Mouse (Mus musculus): ENCODE results near the gene Rpp30. TPM values are rescaled to one million over a fixed set of nuclear protein-coding genes. Genes with fewer than 3 reads are reported as not detected.

Gene Rpp30
- polyA plus RNA-seq, 1 experiment from 2014 or later: 59.5 TPM

DNA sequence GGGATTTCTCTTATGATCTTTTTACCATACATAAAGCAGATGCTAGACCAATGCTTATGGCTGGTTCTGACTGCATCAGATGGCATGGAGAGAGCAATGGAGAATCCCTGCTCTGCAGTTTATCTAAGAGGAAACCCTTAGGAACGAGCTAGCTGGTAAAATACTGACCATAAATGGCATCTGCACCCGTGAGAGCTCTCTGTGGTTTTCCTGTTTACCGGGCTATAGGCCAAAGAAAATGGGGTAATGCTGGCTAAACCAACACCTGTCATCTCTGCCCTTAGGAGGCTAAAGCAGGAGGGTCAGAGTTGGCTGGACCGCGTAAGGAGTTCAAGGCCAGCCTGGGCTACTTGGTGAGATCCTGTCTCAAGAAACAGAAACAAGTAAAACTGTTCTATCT is 20.4 kb downstream of the Rpp30 start:
- 81% methylated on average over 5 of the region's 5 CpGs for WGBS
- no peaks in the 10 kb centered on the region for H3K27me3 ChIP-seq
- H3K4me2 ChIP-seq (replicated peaks): no peak overlapping the region
- no peak overlapping the region for H3K4me3 ChIP-seq (replicated peaks)
- no peaks in the 10 kb centered on the region for H3K9me3 ChIP-seq (replicated peaks)
- no peak overlapping the region for H3K9ac ChIP-seq
- no peak for ATAC-seq (ENCODE audit: insufficient number of reproducible peaks, low FRiP score, low TSS enrichment, low read depth)
- no peaks in the 10 kb centered on the region for H3K4me1 ChIP-seq
- H3K36me3 ChIP-seq: peaks cover 33% of the 10 kb centered on the region
- no peak overlapping the region for H3K27ac ChIP-seq (replicated peaks)

GRCm38 (mm10) chr19:36109318-36109944 is 25.9 kb downstream of the Rpp30 start:
- no peak overlapping the region for H3K4me2 ChIP-seq (replicated peaks)
- WGBS: 88% methylated on average over 26 of the region's 26 CpGs

DNA sequence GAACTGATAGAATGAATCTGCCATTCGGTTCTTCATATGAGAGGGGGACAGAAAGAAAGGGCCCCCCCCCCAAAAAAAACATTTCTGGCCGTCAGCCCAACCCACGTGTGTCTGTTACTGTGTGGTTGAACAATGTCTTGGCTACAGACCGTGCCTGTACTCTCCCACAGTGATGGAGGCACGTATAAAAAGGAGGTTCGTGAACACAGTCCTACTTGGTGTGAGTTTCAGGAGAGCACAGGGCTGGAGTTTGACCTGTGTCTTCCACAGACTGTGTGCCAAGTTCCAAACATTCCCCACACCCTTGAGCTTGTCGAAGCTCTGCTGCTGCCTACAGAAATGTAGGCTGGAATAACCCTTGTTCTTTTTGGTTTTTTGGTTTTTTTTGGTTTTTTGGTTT is 26.9 kb downstream of the Rpp30 start:
- Histone ChIP-seq H3K4me3 (replicated peaks) (no peak overlapping the region), H3K27me3 (no peaks in the 10 kb centered on the region), H3K36me3 (no peaks in the 10 kb centered on the region), H3K9me3 (replicated peaks) (no peaks in the 10 kb centered on the region), H3K27ac (replicated peaks) (no peak overlapping the region), H3K9ac (no peak overlapping the region), H3K4me2 (replicated peaks) (no peak overlapping the region), H3K4me1 (0 out of 2 replicates have a peak, but pooled peaks cover 2% of the 10 kb centered on the region)
- WGBS: 48% methylated on average over 7 of the region's 7 CpGs
- no peak for ATAC-seq (ENCODE audit: insufficient number of reproducible peaks, low FRiP score, low TSS enrichment, low read depth)

More at GRCm38 (mm10) chr19:36109318-36109944, 25.9 kb downstream of the Rpp30 start:
- no peak overlapping the region for H3K9ac ChIP-seq
- no peak overlapping the region for H3K4me3 ChIP-seq (replicated peaks)
- H3K36me3 ChIP-seq: no peaks in the 10 kb centered on the region
- no peak overlapping the region for H3K27ac ChIP-seq (replicated peaks)
- no peak for ATAC-seq (ENCODE audit: insufficient number of reproducible peaks, low FRiP score, low TSS enrichment, low read depth)
- H3K9me3 ChIP-seq (replicated peaks): no peaks in the 10 kb centered on the region
- H3K27me3 ChIP-seq: no peaks in the 10 kb centered on the region
- 0 out of 2 replicates have a peak, but pooled peaks cover 2% of the 10 kb centered on the region for H3K4me1 ChIP-seq

- Histone ChIP-seq H3K4me1 (0 out of 2 replicates have a peak, but pooled peaks cover 2% of the 10 kb centered on the region), H3K4me2 (replicated peaks) (no peak overlapping the region), H3K27ac (replicated peaks) (no peak overlapping the region), H3K36me3 (no peaks in the 10 kb centered on the region), H3K9ac (no peak overlapping the region), H3K4me3 (replicated peaks) (no peak overlapping the region), H3K9me3 (replicated peaks) (no peaks in the 10 kb centered on the region), H3K27me3 (no peaks in the 10 kb centered on the region)
- ATAC-seq (ENCODE audit: insufficient number of reproducible peaks, low FRiP score, low TSS enrichment, low read depth): no peak
- 36% methylated on average over 7 of the region's 7 CpGs for WGBS
Observed at GRCm38 (mm10) chr19:36111054-36111895, 27.8 kb downstream of the Rpp30 start.

GRCm38 (mm10) chr19:36112007-36112406 is 28.5 kb downstream of the Rpp30 start:
- H3K27me3 ChIP-seq: no peaks in the 10 kb centered on the region
- H3K27ac ChIP-seq (replicated peaks): no peak overlapping the region
- no peaks in the 10 kb centered on the region for H3K9me3 ChIP-seq (replicated peaks)
- H3K4me1 ChIP-seq: 0 out of 2 replicates have a peak, but pooled peaks cover 2% of the 10 kb centered on the region
- H3K4me3 ChIP-seq (replicated peaks): no peak overlapping the region
- no peaks in the 10 kb centered on the region for H3K36me3 ChIP-seq
- WGBS: 58% methylated on average over 17 of the region's 17 CpGs
- no peak overlapping the region for H3K9ac ChIP-seq
- ATAC-seq (ENCODE audit: insufficient number of reproducible peaks, low FRiP score, low TSS enrichment, low read depth): no peak
- H3K4me2 ChIP-seq (replicated peaks): no peak overlapping the region

GRCm38 (mm10) chr19:36116185-36116584 is 32.7 kb downstream of the Rpp30 start:
- 77% methylated on average over 4 of the region's 4 CpGs for WGBS
- Histone ChIP-seq H3K36me3 (no peaks in the 10 kb centered on the region), H3K9ac (no peak overlapping the region), H3K4me3 (replicated peaks) (no peak overlapping the region), H3K27ac (replicated peaks) (no peak overlapping the region), H3K4me2 (replicated peaks) (no peak overlapping the region), H3K9me3 (replicated peaks) (no peaks in the 10 kb centered on the region), H3K27me3 (no peaks in the 10 kb centered on the region), H3K4me1 (no peaks in the 10 kb centered on the region)
- no peak for ATAC-seq (ENCODE audit: insufficient number of reproducible peaks, low FRiP score, low TSS enrichment, low read depth)

DNA sequence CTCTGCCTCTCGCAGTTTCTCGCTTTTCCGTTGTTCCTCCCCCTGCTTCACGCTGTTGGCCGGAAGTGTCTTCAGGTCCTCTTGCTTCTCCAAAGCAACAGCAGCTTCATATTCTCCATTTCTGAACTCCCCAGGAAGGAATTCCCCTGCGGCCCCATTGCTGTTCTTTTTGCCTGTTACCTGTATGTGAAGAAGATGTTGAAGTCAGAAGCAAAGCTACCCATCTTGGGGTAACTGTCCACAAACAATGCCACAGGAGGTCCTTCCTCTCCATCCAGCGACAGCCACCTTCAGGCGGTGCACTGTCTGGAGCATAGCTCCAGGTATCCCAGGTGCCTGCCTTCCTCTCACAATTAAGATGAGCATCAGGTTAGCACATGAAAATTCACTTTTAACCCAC is 35.7 kb downstream of the Rpp30 start:
- Histone ChIP-seq H3K27me3 (no peaks in the 10 kb centered on the region), H3K4me2 (replicated peaks) (no peak overlapping the region), H3K9me3 (replicated peaks) (no peaks in the 10 kb centered on the region), H3K4me1 (no peaks in the 10 kb centered on the region), H3K27ac (replicated peaks) (no peak overlapping the region), H3K36me3 (no peaks in the 10 kb centered on the region), H3K4me3 (replicated peaks) (no peak overlapping the region), H3K9ac (no peak overlapping the region)
- ATAC-seq (ENCODE audit: insufficient number of reproducible peaks, low FRiP score, low TSS enrichment, low read depth): no peak
- 86% methylated on average over 8 of the region's 8 CpGs for WGBS

- Histone ChIP-seq H3K27ac (replicated peaks) (no peak within 1 kb of the TSS), H3K4me1 (no peaks in the 10 kb centered on the region), H3K36me3 (no peaks in the 10 kb centered on the region), H3K9me3 (replicated peaks) (no peaks in the 10 kb centered on the region), H3K4me2 (replicated peaks) (no peak within 1 kb of the TSS), H3K9ac (no peak within 1 kb of the TSS), H3K27me3 (no peaks in the 10 kb centered on the region), H3K4me3 (replicated peaks) (no peak within 1 kb of the TSS)
- WGBS: 72% methylated on average over 14 of the region's 14 CpGs
- ATAC-seq (ENCODE audit: insufficient number of reproducible peaks, low FRiP score, low TSS enrichment, low read depth): peak; percentile 67
Observed at GRCm38 (mm10) chr19:36119783-36120471, 36.4 kb downstream of the Rpp30 start, which contains the start of gene Ankrd1. Ankrd1 (minus strand) TSS chr19:36120099.

DNA sequence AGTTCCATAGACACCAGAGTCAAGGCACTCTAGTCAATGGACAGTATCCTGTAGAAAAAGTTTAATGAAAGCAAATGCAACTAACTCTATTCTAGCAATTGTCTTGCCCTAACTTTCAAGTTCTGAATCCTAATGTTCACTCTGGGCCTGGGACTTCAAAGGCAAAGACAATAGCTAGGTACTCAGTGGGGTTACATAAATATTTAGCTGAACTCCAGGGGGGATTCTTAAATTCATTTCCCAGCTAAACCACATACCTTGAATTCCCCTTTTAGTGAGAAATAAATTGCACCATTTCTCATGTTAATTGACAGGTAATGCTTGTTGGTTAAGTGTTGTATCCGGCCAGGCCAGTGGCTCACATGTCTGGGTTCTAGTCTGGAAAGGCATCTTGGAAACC is 40.7 kb downstream of the Rpp30 start:
- WGBS: 57% methylated on average over 1 of the region's 1 CpGs

GRCm38 (mm10) chr19:36128440-36128839 is 44.9 kb downstream of the Rpp30 start:
- no peak overlapping the region for H3K4me3 ChIP-seq (replicated peaks)
- 92% methylated on average over 3 of the region's 3 CpGs for WGBS
- no peaks in the 10 kb centered on the region for H3K27me3 ChIP-seq
- ATAC-seq (ENCODE audit: insufficient number of reproducible peaks, low FRiP score, low TSS enrichment, low read depth): no peak
- 0 out of 2 replicates have a peak, but pooled peaks cover 4% of the 10 kb centered on the region for H3K4me1 ChIP-seq
- no peak overlapping the region for H3K9ac ChIP-seq
- H3K36me3 ChIP-seq: no peaks in the 10 kb centered on the region
- H3K4me2 ChIP-seq (replicated peaks): no peak overlapping the region
- no peaks in the 10 kb centered on the region for H3K9me3 ChIP-seq (replicated peaks)
- no peak overlapping the region for H3K27ac ChIP-seq (replicated peaks)

More for the DNA sequence above, 40.7 kb downstream of the Rpp30 start:
- H3K4me3 ChIP-seq (replicated peaks): no peak overlapping the region
- H3K9me3 ChIP-seq (replicated peaks): no peaks in the 10 kb centered on the region
- H3K27ac ChIP-seq (replicated peaks): no peak overlapping the region
- H3K27me3 ChIP-seq: no peaks in the 10 kb centered on the region
- H3K4me1 ChIP-seq: 0 out of 2 replicates have a peak, but pooled peaks cover 3% of the 10 kb centered on the region
- no peaks in the 10 kb centered on the region for H3K36me3 ChIP-seq
- no peak for ATAC-seq (ENCODE audit: insufficient number of reproducible peaks, low FRiP score, low TSS enrichment, low read depth)
- H3K9ac ChIP-seq: no peak overlapping the region
- no peak overlapping the region for H3K4me2 ChIP-seq (replicated peaks)

DNA sequence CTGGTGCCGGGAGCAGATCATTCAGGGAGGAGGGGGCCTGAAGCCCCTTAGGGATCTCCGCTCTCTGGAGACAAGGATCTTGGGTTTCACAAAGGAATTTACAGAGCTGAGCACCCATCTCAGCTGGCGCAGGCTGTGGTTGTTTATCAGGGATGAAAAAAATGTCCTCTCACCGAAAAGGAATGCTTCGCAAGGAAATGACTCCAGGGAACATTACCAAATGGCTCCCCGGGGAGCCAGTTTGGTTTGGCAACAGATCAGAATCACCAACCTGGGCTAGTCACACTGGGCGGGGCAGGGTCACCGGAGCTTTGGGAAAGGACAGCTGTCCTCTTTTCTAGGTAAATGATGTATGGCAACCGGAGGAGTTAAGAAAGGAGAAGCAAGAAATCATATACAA is 45.7 kb downstream of the Rpp30 start:
- 31% methylated on average over 9 of the region's 9 CpGs for WGBS
- H3K4me2 ChIP-seq (replicated peaks): no peak overlapping the region

More for the DNA sequence above, 45.7 kb downstream of the Rpp30 start:
- H3K4me1 ChIP-seq: 0 out of 2 replicates have a peak, but pooled peaks cover 4% of the 10 kb centered on the region
- no peak overlapping the region for H3K4me3 ChIP-seq (replicated peaks)
- ATAC-seq (ENCODE audit: insufficient number of reproducible peaks, low FRiP score, low TSS enrichment, low read depth): no peak
- H3K27me3 ChIP-seq: no peaks in the 10 kb centered on the region
- no peak overlapping the region for H3K27ac ChIP-seq (replicated peaks)
- no peaks in the 10 kb centered on the region for H3K36me3 ChIP-seq
- no peak overlapping the region for H3K9ac ChIP-seq
- no peaks in the 10 kb centered on the region for H3K9me3 ChIP-seq (replicated peaks)

Data from embryonic facial prominence, embryonic 15.5 days (tissue).